Mouse (Mus musculus): ENCODE measurements around the gene Try4. TPM values are rescaled to one million over a fixed set of nuclear protein-coding genes. Genes with fewer than 3 reads are reported as not detected.

Try4 gene
- 24.9 and 87.6 TPM in 2 replicates for polyA plus RNA-seq (2015; fragmentation: Nextera tagmentation; extraction: Ambion mirVana)

DNA sequence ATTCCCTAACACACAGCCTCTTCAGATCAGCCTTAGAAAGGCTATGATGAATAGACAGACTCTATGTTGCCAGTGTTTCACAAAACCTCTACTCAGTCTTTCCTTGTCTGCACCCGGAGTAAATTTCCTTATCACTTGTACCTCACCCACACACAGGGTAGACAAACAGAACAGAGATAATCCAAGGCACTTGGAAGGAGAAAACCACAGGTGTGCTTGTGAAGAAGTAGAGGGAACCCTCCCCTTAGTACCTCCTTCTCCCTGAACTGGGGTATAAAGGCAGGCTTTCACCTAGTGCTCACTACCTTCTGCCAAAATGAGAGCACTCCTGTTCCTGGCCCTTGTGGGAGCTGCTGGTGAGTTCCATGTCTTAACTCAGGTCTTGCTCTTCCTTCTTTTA lies at the start of gene Try4:
Try4 (plus strand) TSS at position 301 of the 400 bp plus-strand sequence.

DNA sequence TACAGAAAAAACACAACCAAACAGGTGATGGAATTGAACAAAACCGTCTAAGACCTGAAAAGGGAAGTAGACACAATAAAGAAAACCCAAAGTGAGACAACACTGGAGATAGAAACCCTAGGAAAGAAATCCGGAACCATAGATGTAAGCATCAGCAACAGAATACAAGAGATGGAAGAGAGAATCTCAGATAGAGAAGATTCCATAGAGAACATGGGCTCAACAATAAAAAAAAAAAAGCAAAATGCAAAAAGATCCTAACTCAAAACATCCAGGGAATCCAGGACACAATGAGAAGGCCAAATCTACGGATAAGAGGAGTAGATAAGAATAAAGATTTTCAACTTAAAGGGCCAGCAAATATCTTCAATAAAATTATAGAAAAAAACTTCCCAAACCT lies 14.7 kb downstream of the Try4 start, which contains the start of gene Try5:
Try5 (minus strand) TSS at position 101 of the 400 bp plus-strand sequence.

GRCm38 (mm10) chr6:41353932-41354331 lies 51.9 kb downstream of the Try4 start, which contains the start of gene Try10:
TSS of gene Try10 (plus strand) at chr6:41354105.

Other genes starting within 250 kb of the Try4 start
- gene Try5, start 14.6 kb downstream of the Try4 start, polyA plus RNA-seq (2015; fragmentation: Nextera tagmentation; extraction: Ambion mirVana) = 54.4 and 181 TPM in 2 replicates
- 10.3 and 37.8 TPM in 2 replicates for gene Try10, start 51.8 kb downstream of the Try4 start, polyA plus RNA-seq (2015; fragmentation: Nextera tagmentation; extraction: Ambion mirVana)
- 11.8 and 54.9 TPM in 2 replicates for gene Prss3, start 75.4 kb downstream of the Try4 start, polyA plus RNA-seq (2015; fragmentation: Nextera tagmentation; extraction: Ambion mirVana)
- gene Gm5771, start 90.1 kb downstream of the Try4 start, polyA plus RNA-seq (2015; fragmentation: Nextera tagmentation; extraction: Ambion mirVana) = 18.9 and 83.1 TPM in 2 replicates
- 8.0 and 40.8 TPM in 2 replicates for gene Gm10334, start 143.9 kb downstream of the Try4 start, polyA plus RNA-seq (2015; fragmentation: Nextera tagmentation; extraction: Ambion mirVana)
- gene Prss1, start 156.7 kb downstream of the Try4 start, polyA plus RNA-seq (2015; fragmentation: Nextera tagmentation; extraction: Ambion mirVana) = 20.1 and 83.0 TPM in 2 replicates
- gene Prss2, start 219.5 kb downstream of the Try4 start, polyA plus RNA-seq (2015; fragmentation: Nextera tagmentation; extraction: Ambion mirVana) = 28.5 and 81.9 TPM in 2 replicates